Mouse (Mus musculus) liver, embryonic 14.5 days (tissue): Measurements from ENCODE around the gene Rybp.

Experiments used
- CTCF ChIP-seq: IDR thresholded peaks from 2 replicates; pipeline ENCODE4 v1.5.1; 2016; ENCODE audit warnings: antibody characterized with exemption, low read depth, control low read depth
- EP300 ChIP-seq: IDR thresholded peaks from 2 replicates; pipeline ENCODE4 v1.6.1; 2016; ENCODE audit warnings: antibody characterized with exemption, low read depth

DNA sequence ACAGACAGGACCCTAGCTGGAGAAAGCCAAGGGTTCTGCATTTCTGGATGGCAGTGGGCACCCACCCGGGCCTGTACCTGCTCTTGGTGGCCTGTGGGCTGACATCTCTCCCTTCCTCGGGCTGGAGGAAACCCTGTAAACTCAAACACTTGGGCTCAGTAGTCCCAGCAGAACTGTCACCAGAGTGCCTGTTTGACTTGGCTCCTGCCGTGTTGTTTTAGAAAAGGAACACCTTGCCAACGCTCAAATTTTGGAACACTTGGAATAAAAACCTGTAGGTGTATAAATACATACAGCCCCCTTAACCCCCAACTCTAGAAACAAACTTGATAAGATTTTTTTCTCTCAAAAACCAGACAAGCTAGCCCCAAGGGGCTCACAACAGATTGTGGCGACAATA, 92.2 kb downstream of the Rybp start:
- no peak for TF ChIP-seq CTCF
- TF ChIP-seq EP300, result no peak
